Mouse (Mus musculus) layer of hippocampus, postnatal 36 days (tissue): ENCODE measurements around the gene Gm11096. TPM values are rescaled to one million over a fixed set of nuclear protein-coding genes. Genes with fewer than 3 reads are reported as not detected.

ENCODE experiments used
- DNase-seq, 2 experiments: peaks; one replicate each; pipeline ENCODE4 v3.0.0; 2022
- total RNA-seq, 2 experiments: library from RNA; stranded (reverse); gene quantifications; 2 replicates each; pipeline ENCODE4 v1.2.3; 2021

Gm11096 gene
- total RNA-seq, 2 experiments from 2014 or later = not detected

DNA sequence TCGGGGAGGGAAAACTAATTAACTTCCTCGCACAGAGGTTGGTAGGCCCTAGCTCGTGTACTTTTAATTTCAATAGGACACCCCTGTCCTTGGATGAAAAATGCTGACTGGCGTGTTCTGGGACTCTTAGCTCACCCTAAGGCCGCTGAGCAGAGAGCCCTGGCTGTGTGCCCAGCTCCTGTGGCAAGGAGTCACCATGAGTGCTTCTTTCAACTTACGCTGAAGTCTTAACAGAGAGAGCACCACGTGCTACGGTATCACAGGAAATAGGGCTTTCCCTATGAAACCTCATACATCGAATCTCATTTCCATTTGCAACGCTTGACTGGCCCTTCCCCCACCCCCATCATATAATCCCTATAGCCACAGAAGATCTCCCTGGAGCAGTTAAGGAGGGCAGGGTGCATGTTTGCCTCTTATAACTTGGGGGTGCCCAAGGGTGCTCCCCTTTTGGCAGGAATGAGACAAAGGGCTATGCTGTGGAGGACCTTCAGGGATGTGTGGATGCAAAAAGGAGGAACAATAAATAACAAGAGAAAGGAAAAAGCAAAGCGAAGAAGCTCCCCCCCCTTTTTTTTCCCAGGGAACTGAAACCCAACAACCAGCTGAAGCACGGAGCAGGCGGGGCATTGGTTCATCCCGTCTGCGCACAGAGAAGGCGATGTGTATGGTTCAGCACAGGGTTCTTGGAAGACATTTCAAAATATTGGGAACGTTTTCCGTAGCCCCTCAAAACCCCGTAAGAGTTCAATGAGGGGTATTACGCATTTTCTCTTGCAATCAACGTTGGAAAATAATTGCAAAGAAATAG, 39.0 kb downstream of the Gm11096 start:
- no peak for DNase-seq

DNA sequence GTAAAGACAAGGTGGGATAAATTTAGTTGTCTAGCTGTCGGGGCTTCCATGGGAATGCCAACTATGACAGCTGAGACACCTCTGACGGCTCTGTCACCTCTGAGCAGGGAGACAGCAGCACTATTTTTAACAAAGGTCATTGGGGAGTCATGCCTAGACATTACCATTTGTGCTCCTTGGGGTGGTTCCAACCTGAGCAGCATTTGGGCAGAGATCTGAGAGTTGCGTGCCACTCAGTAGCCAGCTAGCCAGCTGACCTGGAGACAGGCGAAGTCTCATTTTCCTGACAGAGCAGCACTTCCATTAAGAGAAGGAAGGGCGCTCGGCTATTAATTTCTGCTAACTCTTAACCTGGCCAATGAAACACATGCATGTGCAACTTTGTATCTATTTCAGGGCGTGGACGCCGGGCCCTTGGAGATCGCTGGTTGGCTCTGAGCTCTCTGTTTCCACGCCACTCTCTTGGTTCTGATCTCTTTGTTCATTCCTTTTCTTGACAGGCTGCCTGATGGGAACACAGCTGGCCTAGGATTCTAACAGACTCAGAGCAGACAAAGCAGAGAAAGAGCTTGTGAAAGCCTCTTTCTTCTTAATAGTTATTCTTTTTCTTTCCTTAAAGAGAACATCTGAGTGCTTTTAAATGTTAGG, 40.4 kb downstream of the Gm11096 start:
- no peak for DNase-seq

DNA sequence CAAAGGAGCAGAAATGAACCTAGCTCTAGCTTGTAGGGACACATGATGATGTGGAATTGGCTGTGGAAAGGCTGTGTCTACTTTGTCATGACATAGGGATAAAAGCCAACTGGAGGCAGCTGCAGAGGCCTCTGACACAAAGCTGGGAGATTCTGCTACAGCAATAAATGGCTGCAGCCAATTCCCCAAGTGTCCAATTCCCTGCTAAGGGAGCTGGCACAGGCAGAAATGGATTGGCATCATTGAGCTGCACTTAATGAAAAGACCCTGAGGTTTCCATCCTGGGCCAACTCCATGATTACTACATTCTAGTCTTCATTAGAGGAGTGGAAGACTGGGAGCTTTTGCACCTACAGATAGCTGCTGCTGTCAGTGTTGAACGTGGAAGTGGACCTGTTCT, 44.8 kb downstream of the Gm11096 start:
- DNase-seq = no peak
